Mouse (Mus musculus) heart, embryonic 10.5 days (tissue): ENCODE measurements at regions not wholly inside any gene's neighbourhood (a gene's known extent, or its start where the extent isn't known, plus 50 kb on each side); places are given as distances from the start of the nearest gene placed in this dataset.

Experiments used
- DNase-seq: peaks from one replicate; pipeline ENCODE4 v3.0.0-alpha.2; 2017; ENCODE audit warnings: low spot score
- H3K27ac ChIP-seq: fragments of 300-500 bp; sonication (generic); 2 replicates; pipeline ENCODE4 v1.5.1; 2016; ENCODE audit warnings: mild to moderate bottlenecking
- H3K27me3 ChIP-seq: fragments of 300-500 bp; sonication (generic); 2 replicates; pipeline ENCODE4 v1.6.1; 2016; ENCODE audit warnings: mild to moderate bottlenecking; ENCODE audit not compliant: poor library complexity, insufficient read depth, severe bottlenecking
- H3K36me3 ChIP-seq: fragments of 300-500 bp; sonication (generic); 2 replicates; pipeline ENCODE4 v1.6.1; 2016; ENCODE audit warnings: mild to moderate bottlenecking, moderate library complexity
- H3K4me1 ChIP-seq: fragments of 300-500 bp; sonication (generic); 2 replicates; pipeline ENCODE4 v1.6.1; 2016; ENCODE audit warnings: mild to moderate bottlenecking
- H3K4me3 ChIP-seq: fragments of 300-500 bp; sonication (generic); 2 replicates; pipeline ENCODE4 v1.5.1; 2016; ENCODE audit warnings: mild to moderate bottlenecking, moderate library complexity
- H3K9me3 ChIP-seq: fragments of 300-500 bp; sonication (generic); 2 replicates; pipeline ENCODE4 v1.6.1; 2016; ENCODE audit warnings: mild to moderate bottlenecking, moderate library complexity
- WGBS: fragments of 180-500 bp; shearing (Covaris S2); methylation state at CpG from one replicate; pipeline ENCODE4 v1.1.7; 2016; 5-methylcytosine and 5-hydroxymethylcytosine counted together

- Histone ChIP-seq H3K36me3 (no peaks in the 10 kb centered on the region), H3K4me1 (no peaks in the 10 kb centered on the region), H3K9me3 (no peaks in the 10 kb centered on the region), H3K27me3 (no peaks in the 10 kb centered on the region), H3K27ac (no peak overlapping the region), H3K4me3 (no peak overlapping the region)
- 63% methylated on average over 8 of the region's 8 CpGs for WGBS
- no peak for DNase-seq
Observed at GRCm38 (mm10) chr4:153688441-153688840, 205.8 kb upstream of the Ajap1 start.

- Histone ChIP-seq H3K36me3 (no peaks in the 10 kb centered on the region), H3K27ac (no peak overlapping the region), H3K4me1 (no peaks in the 10 kb centered on the region), H3K9me3 (no peaks in the 10 kb centered on the region), H3K27me3 (no peaks in the 10 kb centered on the region), H3K4me3 (no peak overlapping the region)
- no peak for DNase-seq
- 74% methylated on average over 12 of the region's 12 CpGs for WGBS
Observed at GRCm38 (mm10) chr4:153693881-153694280, 211.3 kb upstream of the Ajap1 start.

GRCm38 (mm10) chr4:153696426-153697040, 213.9 kb upstream of the Ajap1 start:
- Histone ChIP-seq H3K9me3 (no peaks in the 10 kb centered on the region), H3K27me3 (no peaks in the 10 kb centered on the region), H3K36me3 (no peaks in the 10 kb centered on the region), H3K4me3 (no peak overlapping the region), H3K4me1 (no peaks in the 10 kb centered on the region), H3K27ac (no peak overlapping the region)
- WGBS: 49% methylated on average over 14 of the region's 14 CpGs
- DNase-seq: no peak

GRCm38 (mm10) chr4:153707218-153707617, 224.6 kb upstream of the Ajap1 start:
- no peaks in the 10 kb centered on the region for H3K9me3 ChIP-seq
- no peaks in the 10 kb centered on the region; the same call in 1 of the 2 replicates for H3K4me1 ChIP-seq
- WGBS: 74% methylated on average over 7 of the region's 8 CpGs
- H3K27ac ChIP-seq: no peak overlapping the region
- 0 out of 2 replicates have a peak, but pooled peaks cover 5% of the 10 kb centered on the region for H3K27me3 ChIP-seq
- H3K4me3 ChIP-seq: no peak overlapping the region
- H3K36me3 ChIP-seq: no peaks in the 10 kb centered on the region
- DNase-seq: no peak

GRCm38 (mm10) chr4:153714995-153715645, 232.5 kb upstream of the Ajap1 start:
- DNase-seq: no peak
- Histone ChIP-seq H3K9me3 (no peaks in the 10 kb centered on the region), H3K27ac (no peak overlapping the region), H3K27me3 (peaks cover 15% of the 10 kb centered on the region; the same call in 1 of the 2 replicates), H3K36me3 (no peaks in the 10 kb centered on the region), H3K4me3 (no peak overlapping the region), H3K4me1 (peaks cover 6% of the 10 kb centered on the region; the same call in 1 of the 2 replicates)
- WGBS: 51% methylated on average over 6 of the region's 6 CpGs

- no peaks in the 10 kb centered on the region for H3K36me3 ChIP-seq
- H3K4me3 ChIP-seq: no peak overlapping the region
- H3K9me3 ChIP-seq: no peaks in the 10 kb centered on the region
- H3K4me1 ChIP-seq: peaks cover 6% of the 10 kb centered on the region; the same call in 1 of the 2 replicates
- no peak overlapping the region for H3K27ac ChIP-seq
- H3K27me3 ChIP-seq: peaks cover 10% of the 10 kb centered on the region; the same call in 1 of the 2 replicates
- 83% methylated on average over 12 of the region's 12 CpGs for WGBS
- DNase-seq: no peak
Observed at GRCm38 (mm10) chr4:153717273-153717672, 234.7 kb upstream of the Ajap1 start.

- Histone ChIP-seq H3K36me3 (no peaks in the 10 kb centered on the region), H3K4me3 (no peak overlapping the region), H3K4me1 (no peaks in the 10 kb centered on the region), H3K27ac (no peak overlapping the region), H3K9me3 (no peaks in the 10 kb centered on the region), H3K27me3 (no peaks in the 10 kb centered on the region)
- 80% methylated on average over 14 of the region's 14 CpGs for WGBS
- no peak for DNase-seq
Observed at GRCm38 (mm10) chr4:153724045-153724444, 233.0 kb upstream of the A430005L14Rik start.

GRCm38 (mm10) chr4:153727273-153727672, 229.8 kb upstream of the A430005L14Rik start:
- Histone ChIP-seq H3K27ac (no peak overlapping the region), H3K27me3 (0 out of 2 replicates have a peak, but pooled peaks cover 7% of the 10 kb centered on the region), H3K9me3 (no peaks in the 10 kb centered on the region), H3K4me1 (no peaks in the 10 kb centered on the region), H3K4me3 (no peak overlapping the region), H3K36me3 (no peaks in the 10 kb centered on the region)
- DNase-seq: no peak
- WGBS: 80% methylated on average over 10 of the region's 10 CpGs

GRCm38 (mm10) chr4:153727896-153728422, 229.1 kb upstream of the A430005L14Rik start:
- H3K9me3 ChIP-seq: no peaks in the 10 kb centered on the region
- H3K36me3 ChIP-seq: no peaks in the 10 kb centered on the region
- no peak overlapping the region for H3K27ac ChIP-seq
- DNase-seq: no peak
- H3K4me3 ChIP-seq: no peak overlapping the region
- 55% methylated on average over 10 of the region's 10 CpGs for WGBS
- H3K4me1 ChIP-seq: no peaks in the 10 kb centered on the region
- 0 out of 2 replicates have a peak, but pooled peaks cover 7% of the 10 kb centered on the region for H3K27me3 ChIP-seq

GRCm38 (mm10) chr4:153738088-153738487, 218.9 kb upstream of the A430005L14Rik start:
- Histone ChIP-seq H3K4me3 (no peak overlapping the region), H3K4me1 (peaks cover 15% of the 10 kb centered on the region), H3K27me3 (no peaks in the 10 kb centered on the region), H3K9me3 (no peaks in the 10 kb centered on the region; the same call in 1 of the 2 replicates), H3K36me3 (no peaks in the 10 kb centered on the region), H3K27ac (no peak overlapping the region)
- 62% methylated on average over 11 of the region's 11 CpGs for WGBS
- DNase-seq: no peak

- Histone ChIP-seq H3K9me3 (no peaks in the 10 kb centered on the region; the same call in 1 of the 2 replicates), H3K4me3 (no peak overlapping the region), H3K27me3 (no peaks in the 10 kb centered on the region), H3K27ac (no peak overlapping the region), H3K4me1 (peaks cover 15% of the 10 kb centered on the region), H3K36me3 (no peaks in the 10 kb centered on the region)
- DNase-seq: no peak
- WGBS: 89% methylated on average over 10 of the region's 10 CpGs
Observed at GRCm38 (mm10) chr4:153742241-153742640, 214.8 kb upstream of the A430005L14Rik start.

GRCm38 (mm10) chr4:153752791-153753190, 204.2 kb upstream of the A430005L14Rik start:
- Histone ChIP-seq H3K36me3 (no peaks in the 10 kb centered on the region), H3K9me3 (no peaks in the 10 kb centered on the region), H3K4me3 (no peak overlapping the region), H3K27me3 (peaks cover 8% of the 10 kb centered on the region; the same call in 1 of the 2 replicates), H3K4me1 (no peaks in the 10 kb centered on the region), H3K27ac (no peak overlapping the region)
- DNase-seq: no peak
- 81% methylated on average over 6 of the region's 6 CpGs for WGBS

- H3K9me3 ChIP-seq: no peaks in the 10 kb centered on the region
- no peaks in the 10 kb centered on the region for H3K4me1 ChIP-seq
- no peak for DNase-seq
- H3K36me3 ChIP-seq: no peaks in the 10 kb centered on the region
- H3K27ac ChIP-seq: no peak overlapping the region
- 85% methylated on average over 6 of the region's 6 CpGs for WGBS
- H3K27me3 ChIP-seq: peaks cover 4% of the 10 kb centered on the region; the same call in 1 of the 2 replicates
- H3K4me3 ChIP-seq: no peak overlapping the region
Observed at GRCm38 (mm10) chr4:153758323-153758722, 198.7 kb upstream of the A430005L14Rik start.
